Mouse (Mus musculus): ENCODE data around the gene Aldh16a1. TPM values are rescaled to one million over a fixed set of nuclear protein-coding genes. Genes with fewer than 3 reads are reported as not detected.
"Not testable (repeated sequence)": the region's sequence is repeated elsewhere in the genome, so short reads cannot be mapped to it uniquely, and the experiment has no call there.

Aldh16a1 gene
- polyA plus RNA-seq, 1 experiment from 2014 or later, result 63.7 TPM

GRCm38 (mm10) chr7:45162551-45162950, 8.2 kb upstream of the Aldh16a1 start:
- 28% methylated on average over 6 of the region's 6 CpGs for WGBS
- H3K4me3 ChIP-seq, result peak overlapping the region; percentile 49
- DNase-seq (ENCODE audit: low spot score), result no peak
- H3K36me3 ChIP-seq, result peaks cover 36% of the 10 kb centered on the region
- H3K27me3 ChIP-seq (ENCODE audit: low read depth, poor library complexity, severe bottlenecking), result peaks cover 54% of the 10 kb centered on the region
- peaks cover 23% of the 10 kb centered on the region for H3K4me1 ChIP-seq
- no peaks in the 10 kb centered on the region for H3K9me3 ChIP-seq (replicated peaks)
- H3K27ac ChIP-seq, result no peak overlapping the region

GRCm38 (mm10) chr7:45161612-45162473, 7.5 kb upstream of the Aldh16a1 start:
- H3K9me3 ChIP-seq (replicated peaks), result no peaks in the 10 kb centered on the region
- WGBS, result 4% methylated on average over 35 of the region's 35 CpGs
- H3K27me3 ChIP-seq (ENCODE audit: low read depth, poor library complexity, severe bottlenecking), result peaks cover 47% of the 10 kb centered on the region
- peaks cover 41% of the 10 kb centered on the region for H3K36me3 ChIP-seq
- DNase-seq (ENCODE audit: low spot score), result peak; percentile 94
- peak overlapping the region; percentile 49 for H3K4me3 ChIP-seq
- peak overlapping the region; percentile 56 for H3K27ac ChIP-seq
- peaks cover 23% of the 10 kb centered on the region for H3K4me1 ChIP-seq

GRCm38 (mm10) chr7:45160866-45161265, 6.5 kb upstream of the Aldh16a1 start:
- no peak overlapping the region for H3K27ac ChIP-seq
- WGBS, result 90% methylated on average over 3 of the region's 3 CpGs
- DNase-seq (ENCODE audit: low spot score), result no peak
- H3K27me3 ChIP-seq (ENCODE audit: low read depth, poor library complexity, severe bottlenecking), result peaks cover 37% of the 10 kb centered on the region
- H3K4me3 ChIP-seq, result no peak overlapping the region
- H3K9me3 ChIP-seq (replicated peaks), result no peaks in the 10 kb centered on the region
- peaks cover 44% of the 10 kb centered on the region for H3K36me3 ChIP-seq
- peaks cover 23% of the 10 kb centered on the region for H3K4me1 ChIP-seq

DNA sequence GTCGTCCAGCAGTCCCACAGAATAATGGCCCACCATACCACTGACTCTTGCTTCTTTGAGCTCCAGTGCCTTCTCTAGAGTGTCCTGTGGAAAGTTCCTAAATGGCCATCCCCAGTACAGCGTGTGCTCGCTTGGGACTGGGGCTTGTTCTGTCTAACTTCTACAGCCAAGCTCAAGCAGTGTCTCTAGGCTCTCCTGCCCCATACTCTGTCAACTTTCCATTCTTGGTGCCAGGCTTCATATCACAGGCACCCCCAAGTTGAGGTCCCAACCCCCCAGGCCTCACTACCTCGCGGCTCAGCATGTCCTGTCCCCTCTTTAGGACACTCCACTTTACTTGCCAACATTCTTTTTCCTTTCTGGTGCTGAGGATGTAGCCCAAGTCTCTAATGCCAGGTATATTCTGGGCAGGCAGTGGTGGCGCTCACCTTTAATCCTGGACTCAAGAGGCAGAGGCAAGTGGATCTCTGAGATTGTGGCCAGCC, 6.0 kb upstream of the Aldh16a1 start:
- Histone ChIP-seq H3K4me3 (no peak overlapping the region), H3K4me1 (peaks cover 26% of the 10 kb centered on the region), H3K27ac (no peak overlapping the region), H3K36me3 (peaks cover 44% of the 10 kb centered on the region), H3K27me3 (ENCODE audit: low read depth, poor library complexity, severe bottlenecking) (peaks cover 32% of the 10 kb centered on the region), H3K9me3 (replicated peaks) (no peaks in the 10 kb centered on the region)
- DNase-seq (ENCODE audit: low spot score), result no peak
- WGBS, result 92% methylated on average over 6 of the region's 6 CpGs

GRCm38 (mm10) chr7:45158991-45159390, 4.6 kb upstream of the Aldh16a1 start:
- H3K27me3 ChIP-seq (ENCODE audit: low read depth, poor library complexity, severe bottlenecking), result peaks cover 18% of the 10 kb centered on the region
- no peaks in the 10 kb centered on the region for H3K9me3 ChIP-seq (replicated peaks)
- no peak for DNase-seq (ENCODE audit: low spot score)
- 93% methylated on average over 6 of the region's 6 CpGs for WGBS
- H3K4me3 ChIP-seq, result no peak overlapping the region
- peaks cover 32% of the 10 kb centered on the region for H3K4me1 ChIP-seq
- H3K27ac ChIP-seq, result no peak overlapping the region
- peaks cover 44% of the 10 kb centered on the region for H3K36me3 ChIP-seq

GRCm38 (mm10) chr7:45157459-45157858, 3.1 kb upstream of the Aldh16a1 start:
- Histone ChIP-seq H3K27me3 (ENCODE audit: low read depth, poor library complexity, severe bottlenecking) (peaks cover 3% of the 10 kb centered on the region), H3K4me1 (peaks cover 29% of the 10 kb centered on the region), H3K36me3 (peaks cover 44% of the 10 kb centered on the region), H3K27ac (no peak overlapping the region), H3K9me3 (replicated peaks) (no peaks in the 10 kb centered on the region), H3K4me3 (no peak overlapping the region)
- no peak for DNase-seq (ENCODE audit: low spot score)
- 88% methylated on average over 14 of the region's 14 CpGs for WGBS

DNA sequence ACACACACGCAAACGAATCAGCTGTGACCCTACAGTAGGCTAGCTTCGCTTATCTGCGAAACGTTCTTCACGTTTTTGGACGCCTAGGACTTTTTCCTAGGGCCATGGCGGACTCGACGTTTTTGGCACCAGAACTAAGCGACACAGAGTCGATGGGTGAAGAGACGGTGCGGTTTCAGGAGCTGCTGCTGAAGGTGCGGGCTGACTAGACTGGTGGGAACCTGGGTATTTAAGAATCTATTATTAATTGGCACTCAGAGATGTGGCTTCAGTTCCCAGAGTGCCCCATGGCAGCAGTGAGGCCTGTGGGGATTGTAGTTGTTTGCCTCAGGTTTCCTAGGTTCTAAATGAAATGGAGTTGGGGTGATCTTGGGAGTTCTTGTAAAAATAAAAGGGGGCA, 1.8 kb upstream of the Aldh16a1 start:
- Histone ChIP-seq H3K27me3 (ENCODE audit: low read depth, poor library complexity, severe bottlenecking) (no peaks in the 10 kb centered on the region), H3K4me1 (peaks cover 28% of the 10 kb centered on the region), H3K36me3 (peaks cover 44% of the 10 kb centered on the region), H3K27ac (no peak overlapping the region), H3K9me3 (replicated peaks) (no peaks in the 10 kb centered on the region), H3K4me3 (no peak overlapping the region)
- DNase-seq (ENCODE audit: low spot score), result no peak
- WGBS, result 97% methylated on average over 15 of the region's 15 CpGs

- H3K4me3 ChIP-seq, result no peak overlapping the region
- no peak for DNase-seq (ENCODE audit: low spot score)
- 87% methylated on average over 9 of the region's 9 CpGs for WGBS
- H3K4me1 ChIP-seq, result peaks cover 34% of the 10 kb centered on the region
- H3K36me3 ChIP-seq, result peaks cover 38% of the 10 kb centered on the region
- no peaks in the 10 kb centered on the region for H3K27me3 ChIP-seq (ENCODE audit: low read depth, poor library complexity, severe bottlenecking)
- no peaks in the 10 kb centered on the region for H3K9me3 ChIP-seq (replicated peaks)
- peak overlapping the region; percentile 98; the same call in 1 of the 2 replicates for H3K27ac ChIP-seq
Observed at GRCm38 (mm10) chr7:45155590-45155989, 1.2 kb upstream of the Aldh16a1 start.

- Histone ChIP-seq H3K9me3 (replicated peaks) (no peaks in the 10 kb centered on the region), H3K4me1 (peaks cover 39% of the 10 kb centered on the region), H3K4me3 (peak overlapping the region; percentile 78), H3K27me3 (ENCODE audit: low read depth, poor library complexity, severe bottlenecking) (no peaks in the 10 kb centered on the region), H3K27ac (peak overlapping the region; percentile 98), H3K36me3 (peaks cover 32% of the 10 kb centered on the region)
- DNase-seq (ENCODE audit: low spot score), result no peak
- WGBS, result 83% methylated on average over 12 of the region's 12 CpGs
Observed at GRCm38 (mm10) chr7:45154993-45155514, 670 bp upstream of the Aldh16a1 start.

DNA sequence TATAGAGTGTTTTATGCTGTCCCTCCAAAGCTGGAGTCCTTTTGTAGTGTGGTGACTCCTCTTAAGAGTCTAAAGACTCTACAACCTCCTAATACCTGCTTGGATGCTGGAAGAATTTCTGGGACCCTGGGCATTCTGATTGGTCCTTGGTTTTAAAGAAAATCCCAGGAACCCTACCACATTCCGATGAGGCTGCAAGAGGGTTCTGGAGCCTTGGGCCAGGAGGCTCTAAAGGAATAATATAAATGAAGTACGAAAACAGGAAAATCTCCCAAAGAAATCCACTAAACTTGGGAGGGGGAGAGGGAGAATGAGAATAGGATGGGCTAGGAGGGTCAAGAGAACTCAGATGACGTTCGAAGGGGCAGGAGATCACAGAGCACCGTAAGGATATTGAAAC, 798 bp downstream of the Aldh16a1 start:
- peaks cover 22% of the 10 kb centered on the region for H3K36me3 ChIP-seq
- no peaks in the 10 kb centered on the region for H3K27me3 ChIP-seq (ENCODE audit: low read depth, poor library complexity, severe bottlenecking)
- peaks cover 48% of the 10 kb centered on the region for H3K4me1 ChIP-seq
- no peaks in the 10 kb centered on the region for H3K9me3 ChIP-seq (replicated peaks)
- H3K27ac ChIP-seq, result peak overlapping the region; percentile 98
- no peak for DNase-seq (ENCODE audit: low spot score)
- 5% methylated on average over 5 of the region's 5 CpGs for WGBS
- peak overlapping the region; percentile 78 for H3K4me3 ChIP-seq

- Histone ChIP-seq H3K4me1 (peaks cover 48% of the 10 kb centered on the region), H3K36me3 (peaks cover 22% of the 10 kb centered on the region), H3K4me3 (peak overlapping the region; percentile 78)
- WGBS, result 95% methylated on average over 2 of the region's 2 CpGs
- DNase-seq (ENCODE audit: low spot score); H3K9me3 ChIP-seq (replicated peaks); H3K27ac ChIP-seq; H3K27me3 ChIP-seq (ENCODE audit: low read depth, poor library complexity, severe bottlenecking): not testable (repeated sequence)
Observed at GRCm38 (mm10) chr7:45153052-45153451, 1.3 kb downstream of the Aldh16a1 start.

- Histone ChIP-seq H3K27ac (peak overlapping the region; percentile 74), H3K36me3 (peaks cover 27% of the 10 kb centered on the region), H3K27me3 (ENCODE audit: low read depth, poor library complexity, severe bottlenecking) (no peaks in the 10 kb centered on the region), H3K9me3 (replicated peaks) (no peaks in the 10 kb centered on the region), H3K4me3 (peak overlapping the region; percentile 10; the same call in 1 of the 2 replicates), H3K4me1 (peaks cover 48% of the 10 kb centered on the region)
- 33% methylated on average over 11 of the region's 11 CpGs for WGBS
- no peak for DNase-seq (ENCODE audit: low spot score)
Observed at GRCm38 (mm10) chr7:45151303-45151702, 3.1 kb downstream of the Aldh16a1 start.

DNA sequence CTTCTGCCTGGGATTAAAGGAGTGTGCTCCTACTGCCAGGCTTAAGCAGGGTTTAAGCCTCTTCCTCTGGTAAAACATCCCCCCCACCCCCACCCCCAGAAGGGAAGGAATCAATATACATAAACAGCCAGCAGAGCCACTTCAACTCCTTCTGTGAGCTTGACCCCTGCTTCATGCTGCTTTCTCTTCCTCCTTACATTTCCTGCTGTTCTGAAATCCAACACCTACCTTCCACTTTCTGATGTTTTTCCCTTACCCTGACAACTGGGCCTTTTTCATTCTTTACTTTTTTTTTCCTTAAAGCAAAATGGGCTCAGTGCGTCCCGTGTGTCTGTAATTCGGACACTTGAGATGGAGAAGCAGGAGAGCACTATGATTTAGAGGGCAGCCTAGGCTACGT, 4.1 kb downstream of the Aldh16a1 start:
- WGBS, result 56% methylated on average over 4 of the region's 4 CpGs

More for the DNA sequence above, 4.1 kb downstream of the Aldh16a1 start:
- peaks cover 37% of the 10 kb centered on the region for H3K36me3 ChIP-seq
- H3K9me3 ChIP-seq (replicated peaks), result no peaks in the 10 kb centered on the region
- 0 out of 2 replicates have a peak overlapping the region, but pooled peaks have one; percentile 10 for H3K4me3 ChIP-seq
- H3K4me1 ChIP-seq, result peaks cover 44% of the 10 kb centered on the region
- no peak for DNase-seq (ENCODE audit: low spot score)
- H3K27me3 ChIP-seq (ENCODE audit: low read depth, poor library complexity, severe bottlenecking), result no peaks in the 10 kb centered on the region
- peak overlapping the region; percentile 74 for H3K27ac ChIP-seq

Data from limb, embryonic 10.5 days (tissue).